Mouse (Mus musculus) bone marrow, adult 2 months (tissue): ENCODE measurements at regions not wholly inside any gene's neighbourhood (a gene's known extent, or its start where the extent isn't known, plus 50 kb on each side); places are given as distances from the start of the nearest gene placed in this dataset.

Source experiments
- CTCF ChIP-seq: fragments of 200-500 bp; IDR thresholded peaks from 2 replicates; pipeline ENCODE4 v1.5.1; 2011; ENCODE audit warnings: low read length, control low read depth; ENCODE audit not compliant: control insufficient read depth, insufficient read depth
- POLR2A ChIP-seq: fragments of 200-500 bp; IDR thresholded peaks from 2 replicates; pipeline ENCODE4 v1.6.1; 2011; ENCODE audit warnings: low read depth, mild to moderate bottlenecking, control low read depth, low read length, borderline replicate concordance; ENCODE audit not compliant: control insufficient read depth

DNA sequence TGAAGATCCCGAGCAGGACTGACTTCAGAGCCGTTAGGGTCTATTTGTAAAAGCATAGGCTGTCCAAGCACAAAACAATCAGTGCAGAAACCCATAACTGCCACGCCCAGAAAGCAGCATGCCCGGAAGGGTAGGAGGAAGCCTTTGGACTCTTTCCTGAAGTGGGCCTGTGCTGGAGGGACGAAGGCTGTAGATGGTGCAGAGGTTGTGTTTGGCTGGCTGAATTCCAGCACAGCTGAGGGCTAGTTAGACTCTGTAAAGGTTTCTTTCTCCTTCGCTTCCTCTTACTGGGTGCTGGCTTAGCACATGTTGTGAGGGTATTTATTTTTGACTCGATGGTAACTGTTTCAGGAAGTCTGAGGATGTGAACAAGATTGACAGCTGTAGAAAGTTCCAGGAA, 254.5 kb downstream of the Tbc1d1 start:
- TF ChIP-seq CTCF (no peak), POLR2A (no peak)
